Mouse (Mus musculus) heart, postnatal 25 days (tissue): ENCODE data around the gene Plekhg5. TPM values are rescaled to one million over a fixed set of nuclear protein-coding genes. Genes with fewer than 3 reads are reported as not detected.

Experiments
- total RNA-seq, 2 experiments: library from RNA; stranded (reverse); gene quantifications; 2 replicates each; pipeline ENCODE4 v1.2.3; 2021

Gene Plekhg5
- total RNA-seq, 2 experiments from 2014 or later, result 18.7 to 18.9 TPM

Other genes starting within 250 kb of the Plekhg5 start
- gene Camta1, start 210.6 kb upstream of the Plekhg5 start, total RNA-seq, result 100 to 1,000 TPM; 234 to 244 TPM
- 10 to 100 TPM; 82.3 to 96.4 TPM for gene Dnajc11, start 138.8 kb upstream of the Plekhg5 start, total RNA-seq
- 10 to 100 TPM; 11.5 TPM for gene Thap3, start 83.5 kb upstream of the Plekhg5 start, total RNA-seq
- 1 to 10 TPM; 5.8 to 6.2 TPM for gene Phf13, start 76.2 kb upstream of the Plekhg5 start, total RNA-seq
- 10 to 100 TPM; 69.8 to 76.2 TPM for gene Klhl21, start 63.7 kb upstream of the Plekhg5 start, total RNA-seq
- 1 to 10 TPM; 3.5 to 5.0 TPM for gene Zbtb48, start 44.8 kb upstream of the Plekhg5 start, total RNA-seq
- gene Tas1r1, start 33.9 kb upstream of the Plekhg5 start, total RNA-seq, result under 1 TPM in 1 of 2 experiments, not detected in 1; 0.16 TPM
- gene Nol9, start 33.2 kb upstream of the Plekhg5 start, total RNA-seq, result 1 to 10 TPM; 8.6 to 9.6 TPM
- gene Tnfrsf25, start 43.4 kb downstream of the Plekhg5 start, total RNA-seq, result 1 to 10 TPM; 2.9 to 3.0 TPM
- gene Espn, start 79.9 kb downstream of the Plekhg5 start, total RNA-seq, result 1 to 10 TPM; 1.7 to 2.2 TPM
- gene Hes2, start 86.4 kb downstream of the Plekhg5 start, total RNA-seq, result not detected
- 10 to 100 TPM; 53.4 to 58.8 TPM for gene Acot7, start 105.6 kb downstream of the Plekhg5 start, total RNA-seq
- 10 to 100 TPM; 14.3 to 14.9 TPM for gene Gpr153, start 201.7 kb downstream of the Plekhg5 start, total RNA-seq
- not detected for gene Hes3, start 219.2 kb downstream of the Plekhg5 start, total RNA-seq
- gene Icmt, start 224.7 kb downstream of the Plekhg5 start, total RNA-seq, result 10 to 100 TPM; 25.2 to 26.7 TPM
- 10 to 100 TPM; 69.6 to 73.3 TPM for gene Rnf207, start 246.5 kb downstream of the Plekhg5 start, total RNA-seq